Mouse (Mus musculus): Measurements from ENCODE around the gene Otop2. TPM values are rescaled to one million over a fixed set of nuclear protein-coding genes. Genes with fewer than 3 reads are reported as not detected.

The Otop2 gene
- total and polyA plus RNA-seq, 2 experiments from 2014 or later = 0.13 TPM; not detected in 1

GRCm38 (mm10) chr11:115341246-115341645 lies 34.3 kb downstream of the Otop2 start:
- no peak for TF ChIP-seq CTCF (IDR thresholded peaks at IDR 0.05; ENCODE audit: low read depth)
- DNase-seq = no peak
- Histone ChIP-seq H3K9ac (no peak overlapping the region), H3K9me3 (ENCODE audit: low read length) (no peaks in the 10 kb centered on the region), H3K36me3 (ENCODE audit: insufficient read depth) (no peaks in the 10 kb centered on the region), H3K27ac (ENCODE audit: low read depth, low read length) (no peak overlapping the region), H3K4me3 (ENCODE audit: low read depth, low read length) (no peak overlapping the region), H3K4me2 (ENCODE audit: low read depth) (no peak overlapping the region), H3K27me3 (ENCODE audit: insufficient read depth, low read length) (peaks cover under 1% of the 10 kb centered on the region; the same call in 1 of the 2 replicates), H3K4me1 (ENCODE audit: insufficient read depth) (no peaks in the 10 kb centered on the region)
- no peak for ATAC-seq
- 68% methylated on average over 2 of the region's 2 CpGs for WGBS

- Histone ChIP-seq H3K4me1 (ENCODE audit: insufficient read depth) (no peaks in the 10 kb centered on the region), H3K4me3 (ENCODE audit: low read depth, low read length) (no peak overlapping the region), H3K27me3 (ENCODE audit: insufficient read depth, low read length) (no peaks in the 10 kb centered on the region; the same call in 1 of the 2 replicates), H3K27ac (ENCODE audit: low read depth, low read length) (no peak overlapping the region), H3K4me2 (ENCODE audit: low read depth) (no peak overlapping the region), H3K36me3 (ENCODE audit: insufficient read depth) (no peaks in the 10 kb centered on the region), H3K9me3 (ENCODE audit: low read length) (no peaks in the 10 kb centered on the region), H3K9ac (no peak overlapping the region)
- DNase-seq = no peak
- no peak for TF ChIP-seq CTCF (IDR thresholded peaks at IDR 0.05; ENCODE audit: low read depth)
- no peak for ATAC-seq
- WGBS = 62% methylated on average over 6 of the region's 6 CpGs
These were observed 34.9 kb downstream of the Otop2 start for GRCm38 (mm10) chr11:115341866-115342265.

- 15% methylated on average over 12 of the region's 12 CpGs for WGBS
- Histone ChIP-seq H3K4me3 (ENCODE audit: low read depth, low read length) (no peak overlapping the region), H3K9me3 (ENCODE audit: low read length) (no peaks in the 10 kb centered on the region), H3K27me3 (ENCODE audit: insufficient read depth, low read length) (no peaks in the 10 kb centered on the region; the same call in 1 of the 2 replicates), H3K27ac (ENCODE audit: low read depth, low read length) (no peak overlapping the region), H3K9ac (no peak overlapping the region), H3K36me3 (ENCODE audit: insufficient read depth) (peaks cover 9% of the 10 kb centered on the region), H3K4me1 (ENCODE audit: insufficient read depth) (no peaks in the 10 kb centered on the region), H3K4me2 (ENCODE audit: low read depth) (no peak overlapping the region)
- DNase-seq (no peak), ATAC-seq (no peak)
- no peak for TF ChIP-seq CTCF (IDR thresholded peaks at IDR 0.05; ENCODE audit: low read depth)
These were observed 38.0 kb downstream of the Otop2 start for GRCm38 (mm10) chr11:115344967-115345366.

- Histone ChIP-seq H3K9me3 (ENCODE audit: low read length) (no peaks in the 10 kb centered on the region), H3K36me3 (ENCODE audit: insufficient read depth) (peaks cover 15% of the 10 kb centered on the region), H3K4me2 (ENCODE audit: low read depth) (no peak overlapping the region), H3K27me3 (ENCODE audit: insufficient read depth, low read length) (no peaks in the 10 kb centered on the region; the same call in 1 of the 2 replicates), H3K9ac (no peak overlapping the region), H3K27ac (ENCODE audit: low read depth, low read length) (no peak overlapping the region), H3K4me1 (ENCODE audit: insufficient read depth) (no peaks in the 10 kb centered on the region), H3K4me3 (ENCODE audit: low read depth, low read length) (no peak overlapping the region)
- 66% methylated on average over 7 of the region's 7 CpGs for WGBS
- no peak for TF ChIP-seq CTCF (IDR thresholded peaks at IDR 0.05; ENCODE audit: low read depth)
- no peak for DNase-seq
- ATAC-seq = no peak
These were observed 38.6 kb downstream of the Otop2 start for GRCm38 (mm10) chr11:115345515-115345914.

GRCm38 (mm10) chr11:115348681-115349248 lies 41.8 kb downstream of the Otop2 start:
- TF ChIP-seq CTCF (IDR thresholded peaks at IDR 0.05; ENCODE audit: low read depth) = no peak
- WGBS = 69% methylated on average over 17 of the region's 17 CpGs
- ATAC-seq = no peak

GRCm38 (mm10) chr11:115349976-115350375 lies 43.0 kb downstream of the Otop2 start:
- no peak overlapping the region for H3K9ac ChIP-seq
- H3K36me3 ChIP-seq (ENCODE audit: insufficient read depth) = peaks cover 47% of the 10 kb centered on the region

More at GRCm38 (mm10) chr11:115348681-115349248, 41.8 kb downstream of the Otop2 start:
- H3K4me1 ChIP-seq (ENCODE audit: insufficient read depth) = no peaks in the 10 kb centered on the region
- H3K27ac ChIP-seq (ENCODE audit: low read depth, low read length) = no peak overlapping the region
- H3K4me2 ChIP-seq (ENCODE audit: low read depth) = no peak overlapping the region
- DNase-seq = no peak
- no peaks in the 10 kb centered on the region for H3K9me3 ChIP-seq (ENCODE audit: low read length)
- peaks cover 45% of the 10 kb centered on the region for H3K36me3 ChIP-seq (ENCODE audit: insufficient read depth)
- no peak overlapping the region for H3K9ac ChIP-seq
- H3K4me3 ChIP-seq (ENCODE audit: low read depth, low read length) = no peak overlapping the region
- no peaks in the 10 kb centered on the region for H3K27me3 ChIP-seq (ENCODE audit: insufficient read depth, low read length)

GRCm38 (mm10) chr11:115353375-115353774 lies 46.4 kb downstream of the Otop2 start:
- ATAC-seq (no peak), DNase-seq (no peak)
- H3K9ac ChIP-seq = no peak overlapping the region
- H3K4me1 ChIP-seq (ENCODE audit: insufficient read depth) = no peaks in the 10 kb centered on the region
- WGBS = 93% methylated on average over 5 of the region's 5 CpGs
- TF ChIP-seq CTCF (IDR thresholded peaks at IDR 0.05; ENCODE audit: low read depth) = no peak
- no peak overlapping the region for H3K4me2 ChIP-seq (ENCODE audit: low read depth)
- peaks cover 59% of the 10 kb centered on the region for H3K36me3 ChIP-seq (ENCODE audit: insufficient read depth)
- no peaks in the 10 kb centered on the region for H3K27me3 ChIP-seq (ENCODE audit: insufficient read depth, low read length)
- H3K4me3 ChIP-seq (ENCODE audit: low read depth, low read length) = no peak overlapping the region
- no peaks in the 10 kb centered on the region for H3K9me3 ChIP-seq (ENCODE audit: low read length)
- no peak overlapping the region for H3K27ac ChIP-seq (ENCODE audit: low read depth, low read length)

More at GRCm38 (mm10) chr11:115349976-115350375, 43.0 kb downstream of the Otop2 start:
- TF ChIP-seq CTCF (IDR thresholded peaks at IDR 0.05; ENCODE audit: low read depth) = no peak
- 87% methylated on average over 4 of the region's 4 CpGs for WGBS
- no peaks in the 10 kb centered on the region for H3K9me3 ChIP-seq (ENCODE audit: low read length)
- ATAC-seq (no peak), DNase-seq (no peak)
- H3K4me1 ChIP-seq (ENCODE audit: insufficient read depth) = no peaks in the 10 kb centered on the region
- H3K4me2 ChIP-seq (ENCODE audit: low read depth) = no peak overlapping the region
- no peaks in the 10 kb centered on the region for H3K27me3 ChIP-seq (ENCODE audit: insufficient read depth, low read length)
- no peak overlapping the region for H3K27ac ChIP-seq (ENCODE audit: low read depth, low read length)
- no peak overlapping the region for H3K4me3 ChIP-seq (ENCODE audit: low read depth, low read length)
